Mouse (Mus musculus) lung, embryonic 15.5 days (tissue): ENCODE measurements around the gene Efcab6. TPM values are rescaled to one million over a fixed set of nuclear protein-coding genes. Genes with fewer than 3 reads are reported as not detected.

Source experiments
- ATAC-seq: fragments of 200-750 bp; cut with Nextera tagmentation; 2 replicates; pipeline ENCODE4 v1.8.0; 2017; ENCODE audit warnings: moderate number of reproducible peaks, borderline replicate concordance; ENCODE audit not compliant: low FRiP score, low TSS enrichment; ENCODE audit errors: extremely low read depth
- H3K27ac ChIP-seq: fragments of 300-500 bp; sonication (generic); 2 replicates; pipeline ENCODE4 v1.5.1; 2015; ENCODE audit warnings: moderate library complexity, mild to moderate bottlenecking, inconsistent platforms
- H3K27me3 ChIP-seq: fragments of 300-500 bp; sonication (generic); 2 replicates; pipeline ENCODE4 v1.6.1; 2015; ENCODE audit warnings: inconsistent platforms
- H3K36me3 ChIP-seq: fragments of 300-500 bp; sonication (generic); 2 replicates; pipeline ENCODE4 v1.6.1; 2015; ENCODE audit warnings: inconsistent platforms
- H3K4me1 ChIP-seq: fragments of 300-500 bp; sonication (generic); 2 replicates; pipeline ENCODE4 v1.6.1; 2015; ENCODE audit warnings: inconsistent platforms
- H3K4me2 ChIP-seq: fragments of 300-500 bp; sonication (generic); 2 replicates; pipeline ENCODE4 v1.6.1; 2015; ENCODE audit warnings: inconsistent platforms, mild to moderate bottlenecking, moderate library complexity
- H3K4me3 ChIP-seq: fragments of 300-500 bp; sonication (generic); 2 replicates; pipeline ENCODE4 v1.5.1; 2015; ENCODE audit warnings: mild to moderate bottlenecking, inconsistent platforms
- H3K9ac ChIP-seq: fragments of 300-500 bp; sonication (generic); 2 replicates; pipeline ENCODE4 v1.6.1; 2015; ENCODE audit warnings: inconsistent platforms
- H3K9me3 ChIP-seq: fragments of 300-500 bp; sonication (generic); 2 replicates; pipeline ENCODE4 v1.6.1; 2016; ENCODE audit warnings: inconsistent platforms
- WGBS: fragments of 180-500 bp; shearing (Covaris S2); methylation state at CpG from one replicate; pipeline ENCODE4 v1.1.7; 2015; 5-methylcytosine and 5-hydroxymethylcytosine counted together
- polyA plus RNA-seq: library from polyadenylated mRNA; unstranded; fragments of >200 nt; fragmentation: Nextera tagmentation; extraction: Ambion mirVana; gene quantifications from 2 replicates; pipeline ENCODE4 v1.2.1, GENCODE M21; 2015

Efcab6 gene
- polyA plus RNA-seq, 1 experiment from 2014 or later = 0.46 TPM

DNA sequence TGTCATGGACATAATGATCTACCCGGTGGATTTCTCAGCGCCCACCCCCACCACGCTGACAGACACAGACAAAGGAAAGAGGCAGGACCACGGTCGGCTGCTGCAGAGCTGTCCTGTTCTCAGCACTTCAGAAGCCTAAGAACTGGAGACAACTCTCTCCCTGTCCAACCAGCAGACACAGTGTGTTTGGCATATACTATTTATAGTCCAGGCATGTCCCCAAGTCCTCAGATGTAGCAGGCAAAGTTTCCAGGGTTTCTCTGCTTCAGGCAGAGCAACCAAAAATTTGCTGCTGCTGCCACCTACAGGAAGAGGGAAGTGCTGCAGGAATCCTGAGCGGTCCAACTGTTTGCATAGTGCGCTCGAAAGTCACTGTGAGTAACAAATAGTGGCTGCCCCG is 11.3 kb downstream of the Efcab6 start:
- peak; percentile 62; the same call in 1 of the 2 replicates for ATAC-seq
- 30% methylated on average over 9 of the region's 9 CpGs for WGBS

GRCm38 (mm10) chr15:84053240-84053639 is 11.9 kb downstream of the Efcab6 start:
- WGBS = 84% methylated on average over 4 of the region's 4 CpGs
- Histone ChIP-seq H3K27me3 (peaks cover 8% of the 10 kb centered on the region), H3K9me3 (no peaks in the 10 kb centered on the region), H3K4me1 (no peaks in the 10 kb centered on the region), H3K27ac (no peak overlapping the region), H3K9ac (no peak overlapping the region), H3K36me3 (no peaks in the 10 kb centered on the region), H3K4me2 (no peak overlapping the region), H3K4me3 (no peak overlapping the region)
- ATAC-seq = no peak

More for the DNA sequence above, 11.3 kb downstream of the Efcab6 start:
- no peaks in the 10 kb centered on the region for H3K9me3 ChIP-seq
- H3K27me3 ChIP-seq = peaks cover 8% of the 10 kb centered on the region
- H3K4me2 ChIP-seq = no peak overlapping the region
- no peaks in the 10 kb centered on the region for H3K36me3 ChIP-seq
- no peak overlapping the region for H3K27ac ChIP-seq
- H3K4me1 ChIP-seq = no peaks in the 10 kb centered on the region
- no peak overlapping the region for H3K9ac ChIP-seq
- no peak overlapping the region for H3K4me3 ChIP-seq

GRCm38 (mm10) chr15:84052390-84052789 is 12.8 kb downstream of the Efcab6 start:
- H3K4me1 ChIP-seq = no peaks in the 10 kb centered on the region
- 76% methylated on average over 9 of the region's 9 CpGs for WGBS
- no peak overlapping the region for H3K4me2 ChIP-seq
- no peak overlapping the region for H3K9ac ChIP-seq
- peaks cover 8% of the 10 kb centered on the region for H3K27me3 ChIP-seq
- no peak overlapping the region for H3K27ac ChIP-seq
- H3K36me3 ChIP-seq = no peaks in the 10 kb centered on the region
- no peaks in the 10 kb centered on the region for H3K9me3 ChIP-seq
- no peak for ATAC-seq
- no peak overlapping the region for H3K4me3 ChIP-seq

DNA sequence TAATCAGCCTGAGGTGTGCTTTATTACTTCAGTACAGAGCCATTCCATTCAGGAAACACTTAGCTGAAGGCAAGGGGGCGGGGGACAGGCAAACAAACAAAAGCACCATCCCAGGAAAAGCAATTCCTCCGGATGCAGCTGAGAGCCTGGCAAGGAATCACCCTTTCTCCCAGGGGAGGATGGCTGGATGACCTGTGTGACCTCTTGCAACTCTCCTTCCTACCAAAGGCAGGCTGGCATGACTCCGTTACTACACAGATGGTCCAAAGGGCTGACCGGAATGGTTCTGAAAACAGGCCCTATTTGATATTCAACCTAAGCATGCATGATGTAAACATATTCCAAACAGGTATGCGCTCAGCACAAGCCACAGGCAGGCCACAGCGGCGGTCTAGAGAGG is 15.6 kb downstream of the Efcab6 start:
- no peak overlapping the region for H3K4me3 ChIP-seq
- no peaks in the 10 kb centered on the region for H3K4me1 ChIP-seq
- peaks cover 4% of the 10 kb centered on the region for H3K27me3 ChIP-seq
- ATAC-seq = no peak
- no peaks in the 10 kb centered on the region for H3K9me3 ChIP-seq
- no peak overlapping the region for H3K4me2 ChIP-seq
- H3K36me3 ChIP-seq = no peaks in the 10 kb centered on the region
- H3K9ac ChIP-seq = no peak overlapping the region
- H3K27ac ChIP-seq = no peak overlapping the region
- 66% methylated on average over 7 of the region's 7 CpGs for WGBS

GRCm38 (mm10) chr15:84045562-84045961 is 19.6 kb downstream of the Efcab6 start:
- Histone ChIP-seq H3K9ac (no peak overlapping the region), H3K4me2 (no peak overlapping the region)

DNA sequence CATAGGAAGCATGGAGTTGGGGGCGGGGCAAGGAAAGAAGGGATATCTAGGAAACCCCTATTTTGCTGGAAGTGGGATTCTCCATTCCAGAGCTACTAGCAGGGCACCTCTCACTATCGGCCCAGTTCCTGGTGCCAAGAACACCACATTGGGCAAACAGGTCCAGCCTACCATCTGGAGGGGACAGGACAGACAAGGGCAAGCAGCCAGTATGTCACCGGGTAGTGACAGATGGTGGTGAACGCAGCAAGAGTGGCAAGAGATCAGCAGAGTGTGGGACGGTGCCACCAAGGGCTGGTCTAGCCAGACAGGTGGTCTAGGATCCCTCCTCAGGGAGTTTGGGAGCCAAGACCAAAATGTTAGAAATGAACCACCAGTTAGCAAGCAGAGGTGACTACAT is 28.1 kb downstream of the Efcab6 start:
- Histone ChIP-seq H3K27me3 (no peaks in the 10 kb centered on the region), H3K4me3 (no peak overlapping the region), H3K4me1 (no peaks in the 10 kb centered on the region), H3K9ac (no peak overlapping the region), H3K27ac (no peak overlapping the region), H3K36me3 (no peaks in the 10 kb centered on the region), H3K9me3 (no peaks in the 10 kb centered on the region), H3K4me2 (no peak overlapping the region)
- ATAC-seq = no peak
- 77% methylated on average over 5 of the region's 5 CpGs for WGBS

More at GRCm38 (mm10) chr15:84045562-84045961, 19.6 kb downstream of the Efcab6 start:
- H3K27me3 ChIP-seq = no peaks in the 10 kb centered on the region
- H3K4me3 ChIP-seq = no peak overlapping the region
- H3K9me3 ChIP-seq = no peaks in the 10 kb centered on the region
- no peaks in the 10 kb centered on the region for H3K4me1 ChIP-seq
- WGBS = 82% methylated on average over 6 of the region's 6 CpGs
- H3K36me3 ChIP-seq = no peaks in the 10 kb centered on the region
- no peak for ATAC-seq
- H3K27ac ChIP-seq = no peak overlapping the region

DNA sequence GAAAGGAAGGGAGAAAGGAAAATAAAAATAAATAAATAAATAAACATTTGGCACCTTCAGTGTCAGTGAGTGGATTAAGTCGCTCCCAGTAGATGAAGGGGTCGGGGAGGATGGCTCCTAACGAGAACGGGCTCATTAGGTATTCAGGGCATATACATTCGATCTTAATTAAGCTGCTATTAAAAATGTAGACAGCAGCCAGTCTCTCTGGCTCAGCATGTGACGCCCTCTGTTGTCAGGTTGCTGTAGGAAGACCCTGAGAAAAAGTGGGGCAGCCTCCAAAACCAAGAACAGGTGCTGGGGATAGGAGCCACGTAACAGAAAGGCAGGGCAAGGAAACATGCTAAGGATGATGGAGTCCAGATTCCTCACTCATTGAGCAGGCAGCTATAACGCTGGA is 39.5 kb downstream of the Efcab6 start:
- no peak overlapping the region for H3K27ac ChIP-seq
- no peaks in the 10 kb centered on the region for H3K9me3 ChIP-seq
- no peak overlapping the region for H3K9ac ChIP-seq
- no peak for ATAC-seq
- H3K27me3 ChIP-seq = no peaks in the 10 kb centered on the region
- no peak overlapping the region for H3K4me2 ChIP-seq
- H3K4me1 ChIP-seq = no peaks in the 10 kb centered on the region
- WGBS = 74% methylated on average over 8 of the region's 8 CpGs
- H3K36me3 ChIP-seq = no peaks in the 10 kb centered on the region
- H3K4me3 ChIP-seq = no peak overlapping the region

- 80% methylated on average over 6 of the region's 6 CpGs for WGBS
- Histone ChIP-seq H3K27ac (no peak overlapping the region), H3K4me3 (no peak overlapping the region), H3K27me3 (no peaks in the 10 kb centered on the region), H3K9ac (no peak overlapping the region), H3K4me1 (no peaks in the 10 kb centered on the region), H3K36me3 (no peaks in the 10 kb centered on the region), H3K9me3 (no peaks in the 10 kb centered on the region), H3K4me2 (no peak overlapping the region)
- ATAC-seq = no peak
Measured at GRCm38 (mm10) chr15:84024851-84025250, 40.3 kb downstream of the Efcab6 start.

GRCm38 (mm10) chr15:84009366-84010083 is 55.7 kb downstream of the Efcab6 start:
- no peak for ATAC-seq
- Histone ChIP-seq H3K27ac (no peak overlapping the region), H3K4me2 (no peak overlapping the region), H3K9me3 (no peaks in the 10 kb centered on the region), H3K4me3 (no peak overlapping the region), H3K27me3 (no peaks in the 10 kb centered on the region), H3K36me3 (no peaks in the 10 kb centered on the region), H3K4me1 (no peaks in the 10 kb centered on the region), H3K9ac (no peak overlapping the region)
- 49% methylated on average over 17 of the region's 17 CpGs for WGBS

- H3K9ac ChIP-seq = no peak overlapping the region
- no peak overlapping the region for H3K4me3 ChIP-seq
- no peak overlapping the region for H3K27ac ChIP-seq
- H3K4me1 ChIP-seq = no peaks in the 10 kb centered on the region
- H3K36me3 ChIP-seq = no peaks in the 10 kb centered on the region
- H3K27me3 ChIP-seq = no peaks in the 10 kb centered on the region
- 75% methylated on average over 14 of the region's 14 CpGs for WGBS
- H3K4me2 ChIP-seq = no peak overlapping the region
- ATAC-seq = no peak
- no peaks in the 10 kb centered on the region for H3K9me3 ChIP-seq
Measured at GRCm38 (mm10) chr15:84004306-84004705, 60.9 kb downstream of the Efcab6 start.

DNA sequence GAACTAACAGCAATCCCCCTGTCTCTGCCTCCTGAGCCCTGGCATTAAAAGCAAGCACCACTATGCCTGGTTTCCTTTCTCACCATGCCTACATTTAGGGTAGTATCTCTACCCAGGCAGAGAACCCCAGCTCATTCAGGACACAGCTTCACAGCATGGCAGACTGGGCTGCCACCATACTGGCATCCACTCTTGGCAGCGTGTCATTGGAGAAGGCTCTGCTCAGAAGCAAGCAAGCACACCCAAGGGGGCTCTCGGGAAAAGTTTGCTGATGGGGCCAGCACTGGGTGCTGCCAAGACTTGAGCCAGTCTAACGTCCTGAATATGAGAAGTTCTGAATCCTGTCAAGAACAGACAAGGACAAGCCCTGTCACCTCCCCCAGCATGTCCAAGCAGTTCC is 66.1 kb downstream of the Efcab6 start:
- Histone ChIP-seq H3K27me3 (no peaks in the 10 kb centered on the region; the same call in 1 of the 2 replicates), H3K36me3 (no peaks in the 10 kb centered on the region)

DNA sequence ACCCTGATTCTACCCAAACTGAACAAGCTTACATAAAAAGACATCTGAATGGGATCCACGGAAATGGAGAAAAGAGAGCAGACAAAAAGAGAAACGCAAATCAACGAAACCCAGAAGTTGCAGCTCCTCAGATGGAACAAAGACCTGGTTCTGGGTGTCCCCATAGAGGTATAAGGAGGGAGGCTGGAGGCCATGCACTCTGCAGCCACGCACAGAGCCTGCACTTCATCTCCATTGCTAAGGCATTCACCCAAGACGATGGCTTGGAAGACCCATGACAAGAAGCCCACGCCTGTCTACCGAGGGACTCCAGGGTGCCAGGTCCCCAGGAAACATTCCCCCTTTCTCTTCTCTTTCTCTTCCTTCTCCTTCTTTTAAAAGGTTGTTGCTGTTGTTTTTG is 66.6 kb downstream of the Efcab6 start:
- 42% methylated on average over 7 of the region's 7 CpGs for WGBS
- Histone ChIP-seq H3K27me3 (no peaks in the 10 kb centered on the region; the same call in 1 of the 2 replicates), H3K4me3 (no peak overlapping the region), H3K4me1 (peaks cover 14% of the 10 kb centered on the region), H3K27ac (peak overlapping the region; percentile 75), H3K9me3 (no peaks in the 10 kb centered on the region), H3K4me2 (peak overlapping the region; percentile 5; the same call in 1 of the 2 replicates), H3K9ac (no peak overlapping the region), H3K36me3 (no peaks in the 10 kb centered on the region)
- ATAC-seq = no peak

More for the DNA sequence above, 66.1 kb downstream of the Efcab6 start:
- Histone ChIP-seq H3K9me3 (no peaks in the 10 kb centered on the region), H3K27ac (no peak overlapping the region), H3K4me2 (no peak overlapping the region), H3K4me1 (peaks cover 14% of the 10 kb centered on the region), H3K9ac (no peak overlapping the region), H3K4me3 (no peak overlapping the region)
- ATAC-seq = no peak
- WGBS = 69% methylated on average over 3 of the region's 3 CpGs
